Mouse (Mus musculus) CD4-positive, CD25-positive, alpha-beta regulatory T cell, adult 4 months (primary cell): Measurements from ENCODE around the gene Pigc. TPM values are rescaled to one million over a fixed set of nuclear protein-coding genes. Genes with fewer than 3 reads are reported as not detected.

Experiments used
- ATAC-seq: one replicate; pipeline ENCODE4 v1.8.0; 2017
- polyA plus RNA-seq, 2 experiments: library from polyadenylated mRNA; unstranded; fragments of 100-300 nt; shearing (Covaris generic); gene quantifications; one replicate each; pipeline ENCODE4 v1.2.1; 2017

Pigc gene
- polyA plus RNA-seq, 2 experiments from 2014 or later = 26.7 to 28.0 TPM

GRCm38 (mm10) chr1:161976255-161977182 lies 7.5 kb downstream of the Pigc start:
- ATAC-seq = peak; percentile 96

- no peak for ATAC-seq
Observed at GRCm38 (mm10) chr1:161977331-161977730, 8.3 kb downstream of the Pigc start.

- ATAC-seq = no peak
Observed at GRCm38 (mm10) chr1:161978173-161978700, 9.3 kb downstream of the Pigc start.

- ATAC-seq = no peak
Observed at GRCm38 (mm10) chr1:161979536-161979935, 10.6 kb downstream of the Pigc start, which contains the start of gene 4930558K02Rik. 4930558K02Rik (minus strand) TSS chr1:161979636.

- ATAC-seq = no peak
Observed at GRCm38 (mm10) chr1:161980046-161980445, 11.1 kb downstream of the Pigc start.

- ATAC-seq = no peak
Observed at GRCm38 (mm10) chr1:161980626-161981298, 11.8 kb downstream of the Pigc start.

- ATAC-seq = no peak
Observed at GRCm38 (mm10) chr1:161983451-161983850, 14.5 kb downstream of the Pigc start.

- ATAC-seq = no peak
Observed at GRCm38 (mm10) chr1:161983979-161984566, 15.1 kb downstream of the Pigc start.

- ATAC-seq = no peak
Observed at GRCm38 (mm10) chr1:161990684-161991578, 21.9 kb downstream of the Pigc start.

- ATAC-seq = no peak
Observed at GRCm38 (mm10) chr1:161991846-161992245, 22.9 kb downstream of the Pigc start.

GRCm38 (mm10) chr1:161992389-161992788 lies 23.4 kb downstream of the Pigc start:
- no peak for ATAC-seq

- ATAC-seq = no peak
Observed at GRCm38 (mm10) chr1:161998781-161999180, 29.8 kb downstream of the Pigc start.

GRCm38 (mm10) chr1:161999338-161999737 lies 30.4 kb downstream of the Pigc start:
- peak; percentile 67 for ATAC-seq

- ATAC-seq = peak; percentile 74
Observed at GRCm38 (mm10) chr1:161999882-162000371, 30.9 kb downstream of the Pigc start.

- ATAC-seq = no peak
Observed at GRCm38 (mm10) chr1:162001328-162001727, 32.3 kb downstream of the Pigc start.

GRCm38 (mm10) chr1:162003729-162004517 lies 34.9 kb downstream of the Pigc start:
- no peak for ATAC-seq

GRCm38 (mm10) chr1:162004518-162004780 lies 35.5 kb downstream of the Pigc start:
- no peak for ATAC-seq

GRCm38 (mm10) chr1:162004821-162005770 lies 36.1 kb downstream of the Pigc start:
- no peak for ATAC-seq

- ATAC-seq = no peak
Observed at GRCm38 (mm10) chr1:162006109-162006508, 37.1 kb downstream of the Pigc start.

GRCm38 (mm10) chr1:162008208-162008607 lies 39.2 kb downstream of the Pigc start:
- ATAC-seq = no peak
